Mouse (Mus musculus) c-Kit-positive CD71-positive TER-119-negative erythroid progenitor cells, embryonic 14.5 days (primary cell): ENCODE measurements around the gene Pla2r1.
A peak's percentile ranks its signal among the peaks of the same experiment; 100 is the strongest.

Source experiments
- DNase-seq: peaks from one replicate; pipeline ENCODE4 v3.0.0-alpha.2; 2013; ENCODE audit warnings: low read depth

Gene Pla2r1

GRCm38 (mm10) chr2:60552902-60553682, at the start of gene Pla2r1:
Gene Pla2r1, minus strand, starts transcription at chr2:60553308.
- DNase-seq = peak; percentile 5

- no peak for DNase-seq
Measured at GRCm38 (mm10) chr2:60601326-60601725, 48.2 kb upstream of the Pla2r1 start.

GRCm38 (mm10) chr2:60600863-60601262, 47.8 kb upstream of the Pla2r1 start:
- no peak for DNase-seq

GRCm38 (mm10) chr2:60583416-60583815, 30.3 kb upstream of the Pla2r1 start:
- no peak for DNase-seq

GRCm38 (mm10) chr2:60554561-60554960, 1.5 kb upstream of the Pla2r1 start:
- no peak for DNase-seq

GRCm38 (mm10) chr2:60552177-60552901, 769 bp downstream of the Pla2r1 start:
- no peak for DNase-seq

- DNase-seq = no peak
Measured at GRCm38 (mm10) chr2:60551673-60552072, 1.4 kb downstream of the Pla2r1 start.

- DNase-seq = no peak
Measured at GRCm38 (mm10) chr2:60550521-60550920, 2.6 kb downstream of the Pla2r1 start.

- DNase-seq = no peak
Measured at GRCm38 (mm10) chr2:60549851-60550250, 3.3 kb downstream of the Pla2r1 start.

GRCm38 (mm10) chr2:60546082-60546481, 7.0 kb downstream of the Pla2r1 start:
- no peak for DNase-seq

GRCm38 (mm10) chr2:60544006-60544405, 9.1 kb downstream of the Pla2r1 start:
- DNase-seq = no peak

- DNase-seq = no peak
Measured at GRCm38 (mm10) chr2:60541745-60542144, 11.4 kb downstream of the Pla2r1 start.

GRCm38 (mm10) chr2:60540346-60540745, 12.8 kb downstream of the Pla2r1 start:
- DNase-seq = no peak

GRCm38 (mm10) chr2:60538710-60539109, 14.4 kb downstream of the Pla2r1 start:
- DNase-seq = no peak

GRCm38 (mm10) chr2:60538274-60538673, 14.8 kb downstream of the Pla2r1 start:
- no peak for DNase-seq

GRCm38 (mm10) chr2:60534755-60535154, 18.4 kb downstream of the Pla2r1 start:
- no peak for DNase-seq

- DNase-seq = no peak
Measured at GRCm38 (mm10) chr2:60533026-60533425, 20.1 kb downstream of the Pla2r1 start.

GRCm38 (mm10) chr2:60532495-60532894, 20.6 kb downstream of the Pla2r1 start:
- no peak for DNase-seq

- no peak for DNase-seq
Measured at GRCm38 (mm10) chr2:60515817-60516216, 37.3 kb downstream of the Pla2r1 start.

GRCm38 (mm10) chr2:60514863-60515262, 38.2 kb downstream of the Pla2r1 start:
- DNase-seq = no peak

- no peak for DNase-seq
Measured at GRCm38 (mm10) chr2:60510718-60511117, 42.4 kb downstream of the Pla2r1 start.

GRCm38 (mm10) chr2:60505145-60505544, 48.0 kb downstream of the Pla2r1 start:
- no peak for DNase-seq

GRCm38 (mm10) chr2:60504718-60505117, 48.4 kb downstream of the Pla2r1 start:
- DNase-seq = no peak
